Mouse (Mus musculus) layer of hippocampus, adult 9-11 months (tissue): ENCODE measurements at regions not wholly inside any gene's neighbourhood (a gene's known extent, or its start where the extent isn't known, plus 50 kb on each side); places are given as distances from the start of the nearest gene placed in this dataset.

Experiments
- DNase-seq: peaks from one replicate; pipeline ENCODE4 v3.0.0; 2022

GRCm38 (mm10) chr15:38609522-38609921 lies 1184.2 kb downstream of the 4930447A16Rik start:
- no peak for DNase-seq
